22 mouse cellular contexts compared by ENCODE assay signal in genomic region chr1:194303951-194304350, GRCm38 (mm10).
DNase-seq lines count a peak whose midpoint lies in the region; ATAC-seq lines count a peak whose summit lies in the region.
"Had no signal": no experiment of that assay in that cellular context is flagged by ENCODE, and none has a peak within 500 bp of the region (broad histone marks: within the 10 kb centered on the region; RNA-seq: fewer than 3 reads in every experiment).

No protein-coding gene starts in this region.

- WGBS in limb, embryonic 11.5 days: 84% methylated on average over 1 of the region's 1 CpGs
- 89% methylated on average over 1 of the region's 1 CpGs for WGBS in limb, embryonic 10.5 days
- 86% methylated on average over 1 of the region's 1 CpGs for WGBS in midbrain, embryonic 11.5 days
- 65% methylated on average over 1 of the region's 1 CpGs for WGBS in midbrain, embryonic 14.5 days

- no peak overlapping the region for H3K4me2 ChIP-seq in limb, embryonic 11.5 days (ENCODE audit: low read depth, severe bottlenecking)
- no peak overlapping the region for H3K4me2 ChIP-seq in midbrain, embryonic 11.5 days
- no peak overlapping the region for H3K4me2 ChIP-seq in midbrain, embryonic 14.5 days (ENCODE audit: low read length)

- H3K27ac ChIP-seq in limb, embryonic 11.5 days (replicated peaks; ENCODE audit: low read depth, low read length): no peak overlapping the region
- no peak overlapping the region for H3K27ac ChIP-seq in limb, embryonic 10.5 days
- H3K27ac ChIP-seq in midbrain, embryonic 11.5 days (ENCODE audit: low read depth, low read length): no peak overlapping the region
- no peak overlapping the region for H3K27ac ChIP-seq in midbrain, embryonic 14.5 days (replicated peaks; ENCODE audit: low read depth, low read length)

- no peaks in the 10 kb centered on the region for H3K36me3 ChIP-seq in limb, embryonic 11.5 days (ENCODE audit: control insufficient read depth, insufficient read depth, low read length)
- H3K36me3 ChIP-seq in limb, embryonic 10.5 days: no peaks in the 10 kb centered on the region
- no peaks in the 10 kb centered on the region for H3K36me3 ChIP-seq in megakaryocyte, embryonic 14.5 days (replicated peaks; ENCODE audit: low read length)
- H3K36me3 ChIP-seq in midbrain, embryonic 11.5 days (ENCODE audit: control insufficient read depth, insufficient read depth, low read length): no peaks in the 10 kb centered on the region
- H3K36me3 ChIP-seq in midbrain, embryonic 14.5 days (ENCODE audit: control insufficient read depth, insufficient read depth, low read length): no peaks in the 10 kb centered on the region
- H3K36me3 ChIP-seq: G1E had no signal

- DNase-seq in heart, adult 11 months: peak; percentile 53
- DNase-seq in heart, adult 9 months (ENCODE audit: low spot score in 2 of 2): no peak
- peak; percentile 9 for DNase-seq in limb, embryonic 11.5 days (ENCODE audit: low spot score)
- DNase-seq in limb, embryonic 10.5 days (ENCODE audit: low spot score): no peak
- peak; percentile 60 for DNase-seq in midbrain, embryonic 11.5 days (ENCODE audit: low spot score, missing footprints)
- no peak for DNase-seq in midbrain, embryonic 14.5 days
- DNase-seq: adrenal gland, adult 2 months; adrenal gland, adult 8-10 months; adrenal gland, postnatal 10 days; adrenal gland, postnatal 14 days; adrenal gland, postnatal 25 days; adrenal gland, postnatal 36 days; B cell, adult 2 months; cerebellum, adult 11 months; cerebellum, adult 11-12 months had no signal

- H3K27me3 ChIP-seq in limb, embryonic 11.5 days (ENCODE audit: control insufficient read depth, insufficient read depth, low read length): no peaks in the 10 kb centered on the region
- H3K27me3 ChIP-seq in limb, embryonic 10.5 days (ENCODE audit: low read depth, poor library complexity, severe bottlenecking): no peaks in the 10 kb centered on the region
- H3K27me3 ChIP-seq in megakaryocyte, embryonic 14.5 days (replicated peaks): peaks cover 2% of the 10 kb centered on the region
- no peaks in the 10 kb centered on the region for H3K27me3 ChIP-seq in midbrain, embryonic 11.5 days (ENCODE audit: control insufficient read depth, insufficient read depth, low read length)
- no peaks in the 10 kb centered on the region for H3K27me3 ChIP-seq in midbrain, embryonic 14.5 days (ENCODE audit: control insufficient read depth, insufficient read depth, low read length)
- H3K27me3 ChIP-seq: CH12.LX, Patski had no signal

- H3K4me1 ChIP-seq in limb, embryonic 11.5 days (ENCODE audit: control insufficient read depth, insufficient read depth, low read length): no peaks in the 10 kb centered on the region
- no peaks in the 10 kb centered on the region for H3K4me1 ChIP-seq in limb, embryonic 10.5 days
- peaks cover 4% of the 10 kb centered on the region; the same call in 1 of the 2 replicates for H3K4me1 ChIP-seq in megakaryocyte, embryonic 14.5 days
- H3K4me1 ChIP-seq in midbrain, embryonic 11.5 days (ENCODE audit: control insufficient read depth, insufficient read depth, low read length): no peaks in the 10 kb centered on the region
- H3K4me1 ChIP-seq in midbrain, embryonic 14.5 days (ENCODE audit: control insufficient read depth, insufficient read depth, low read length): no peaks in the 10 kb centered on the region

- ATAC-seq in limb, embryonic 11.5 days (ENCODE audit: insufficient number of reproducible peaks, low FRiP score, low TSS enrichment, low read depth): no peak
- no peak for ATAC-seq in megakaryocyte, adult 5-6 weeks (ENCODE audit: poor library complexity, severe bottlenecking)
- ATAC-seq in midbrain, embryonic 11.5 days (ENCODE audit: low FRiP score): no peak
- ATAC-seq in midbrain, embryonic 14.5 days (ENCODE audit: low FRiP score, low TSS enrichment): no peak
- ATAC-seq: activated CD4-positive, CD25-positive, alpha-beta regulatory T cell, adult 4 months; CD4-positive, CD25-positive, alpha-beta regulatory T cell, adult 4 months; Patski had no signal

- H3K4me3 ChIP-seq in limb, embryonic 11.5 days (ENCODE audit: low read depth, low read length): no peak overlapping the region
- H3K4me3 ChIP-seq in limb, embryonic 10.5 days: no peak overlapping the region
- peak overlapping the region; percentile 76 for H3K4me3 ChIP-seq in megakaryocyte, embryonic 14.5 days (replicated peaks)
- no peak overlapping the region for H3K4me3 ChIP-seq in midbrain, embryonic 11.5 days (ENCODE audit: low read depth, low read length)
- H3K4me3 ChIP-seq in midbrain, embryonic 14.5 days (replicated peaks; ENCODE audit: low read depth, low read length): no peak overlapping the region

- H3K9ac ChIP-seq in limb, embryonic 11.5 days (ENCODE audit: low read length): no peak overlapping the region
- H3K9ac ChIP-seq in midbrain, embryonic 11.5 days (ENCODE audit: low read length): no peak overlapping the region
- no peak overlapping the region for H3K9ac ChIP-seq in midbrain, embryonic 14.5 days (replicated peaks; ENCODE audit: low read length)

- H3K9me3 ChIP-seq in limb, embryonic 11.5 days (ENCODE audit: control insufficient read depth, low read length): no peaks in the 10 kb centered on the region
- no peaks in the 10 kb centered on the region for H3K9me3 ChIP-seq in limb, embryonic 10.5 days (replicated peaks)
- no peaks in the 10 kb centered on the region for H3K9me3 ChIP-seq in megakaryocyte, embryonic 14.5 days
- no peaks in the 10 kb centered on the region for H3K9me3 ChIP-seq in midbrain, embryonic 11.5 days (ENCODE audit: control insufficient read depth, low read length)
- H3K9me3 ChIP-seq in midbrain, embryonic 14.5 days (ENCODE audit: control insufficient read depth, low read length): no peaks in the 10 kb centered on the region
- H3K9me3 ChIP-seq: G1E had no signal

Comparison
In these comparisons a context has a peak if more than half of its experiments do, and no peak if none do; other contexts are left out.
1. DNase-seq: peak in heart, adult 11 months (single experiment), limb, embryonic 11.5 days (single experiment) and midbrain, embryonic 11.5 days (single experiment); none in heart, adult 9 months (0 of 2), limb, embryonic 10.5 days (single experiment) and midbrain, embryonic 14.5 days (single experiment).